Mouse (Mus musculus): ENCODE data around the gene Desi1.

Gene Desi1

GRCm38 (mm10) chr15:82033762-82034161 lies at the start of gene Desi1:
Desi1 (minus strand) TSS chr15:82033862.
- DNase-seq (ENCODE audit: low spot score) = no peak

GRCm38 (mm10) chr15:82081161-82081560 lies 47.5 kb upstream of the Desi1 start:
- DNase-seq (ENCODE audit: low spot score) = no peak

GRCm38 (mm10) chr15:82079883-82080282 lies 46.2 kb upstream of the Desi1 start:
- no peak for DNase-seq (ENCODE audit: low spot score)

DNA sequence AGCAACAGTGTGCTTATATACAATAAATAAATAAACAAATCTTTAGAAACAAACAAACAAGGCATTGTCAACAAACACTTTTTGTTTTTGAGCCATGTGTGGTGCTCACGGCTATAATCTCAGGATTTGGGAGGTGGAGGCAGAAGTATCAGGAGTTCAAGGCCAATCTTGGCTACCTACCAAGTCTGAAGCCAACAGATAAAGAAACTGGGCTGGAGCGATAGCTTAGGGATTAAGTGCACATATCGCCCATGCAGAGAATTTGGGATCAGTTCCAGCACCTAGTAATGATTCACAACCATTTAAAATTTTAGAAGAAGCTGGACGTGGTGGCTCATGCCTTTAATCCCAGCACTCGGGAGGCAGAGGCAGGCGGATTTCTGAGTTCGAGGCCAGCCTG lies 39.8 kb upstream of the Desi1 start:
- DNase-seq (ENCODE audit: low spot score) = no peak

GRCm38 (mm10) chr15:82071816-82072469 lies 38.3 kb upstream of the Desi1 start:
- no peak for DNase-seq (ENCODE audit: low spot score)

DNA sequence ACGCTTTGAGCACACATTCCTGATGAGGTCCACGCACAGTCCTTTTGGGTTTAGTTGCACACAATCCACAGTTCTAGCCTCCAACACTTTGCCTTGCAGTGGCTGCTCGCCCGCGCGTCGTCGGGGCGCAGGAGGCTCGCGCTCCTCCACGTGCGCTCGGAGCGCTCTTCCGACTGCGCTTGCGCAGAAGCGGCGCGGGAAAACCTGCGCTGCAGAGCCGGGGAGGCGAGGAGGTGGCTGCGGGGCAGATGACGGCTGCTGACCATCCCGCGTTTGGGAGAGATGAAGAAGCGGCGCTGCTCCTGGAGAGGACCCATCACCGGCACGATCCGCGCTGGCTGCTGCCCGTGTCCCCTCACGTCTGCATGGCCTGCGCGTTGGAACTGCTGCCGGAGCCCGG lies 36.2 kb upstream of the Desi1 start, which contains the start of gene Mei1:
Gene Mei1 (plus strand): TSS at position 99 of the 400 bp plus-strand sequence.
- peak; percentile 56 for DNase-seq (ENCODE audit: low spot score)

DNA sequence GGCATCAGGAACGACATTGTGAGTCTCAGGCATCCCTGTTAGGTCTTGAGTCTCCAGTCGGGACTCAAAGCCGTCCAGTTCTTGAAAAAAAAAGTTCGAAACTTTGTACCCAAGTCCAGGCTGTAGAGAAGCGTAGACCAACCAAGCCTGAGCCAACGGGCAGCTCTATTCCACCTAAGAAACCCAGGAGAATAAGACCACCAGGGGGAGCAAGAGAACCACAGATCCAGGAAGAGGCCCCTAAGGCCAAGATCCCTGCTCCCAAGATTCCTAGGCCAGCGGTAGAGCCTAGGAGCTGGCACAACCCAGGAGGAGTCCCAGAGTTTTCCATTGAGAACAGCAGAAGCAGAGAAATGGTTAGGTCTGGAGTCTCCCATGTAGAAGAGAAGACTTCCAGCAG lies 31.8 kb upstream of the Desi1 start:
- DNase-seq (ENCODE audit: low spot score) = peak; percentile 83

- no peak for DNase-seq (ENCODE audit: low spot score)
Measured at GRCm38 (mm10) chr15:82063909-82064308, 30.2 kb upstream of the Desi1 start.

GRCm38 (mm10) chr15:82058719-82059201 lies 25.1 kb upstream of the Desi1 start, which contains the start of gene 4930407I10Rik:
4930407I10Rik (plus strand) TSS chr15:82059151.
- DNase-seq (ENCODE audit: low spot score) = no peak

DNA sequence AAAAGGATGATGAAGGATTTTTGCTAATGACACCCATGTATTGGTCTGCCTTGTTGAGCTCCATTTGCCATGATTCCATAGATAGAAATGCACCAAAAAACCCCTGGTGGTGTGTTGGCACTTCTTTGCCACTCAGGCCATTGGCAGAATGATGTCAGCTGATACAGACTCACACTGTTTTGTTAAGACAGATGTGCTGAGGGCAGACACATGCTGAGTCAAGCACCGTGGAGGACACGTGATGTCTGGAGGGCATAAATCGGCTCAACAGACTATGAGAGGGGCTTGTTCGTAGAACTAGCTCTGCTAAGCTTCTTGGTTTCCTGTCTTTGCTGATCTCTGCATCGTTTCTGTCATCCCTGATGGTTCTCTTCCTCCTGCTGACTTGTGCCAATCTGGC lies 18.9 kb upstream of the Desi1 start:
- DNase-seq (ENCODE audit: low spot score) = no peak

- DNase-seq (ENCODE audit: low spot score) = peak; percentile 91
Measured at GRCm38 (mm10) chr15:82047080-82047883, 13.6 kb upstream of the Desi1 start, which contains the start of gene Snu13. Snu13 (minus strand) TSS chr15:82047598.

DNA sequence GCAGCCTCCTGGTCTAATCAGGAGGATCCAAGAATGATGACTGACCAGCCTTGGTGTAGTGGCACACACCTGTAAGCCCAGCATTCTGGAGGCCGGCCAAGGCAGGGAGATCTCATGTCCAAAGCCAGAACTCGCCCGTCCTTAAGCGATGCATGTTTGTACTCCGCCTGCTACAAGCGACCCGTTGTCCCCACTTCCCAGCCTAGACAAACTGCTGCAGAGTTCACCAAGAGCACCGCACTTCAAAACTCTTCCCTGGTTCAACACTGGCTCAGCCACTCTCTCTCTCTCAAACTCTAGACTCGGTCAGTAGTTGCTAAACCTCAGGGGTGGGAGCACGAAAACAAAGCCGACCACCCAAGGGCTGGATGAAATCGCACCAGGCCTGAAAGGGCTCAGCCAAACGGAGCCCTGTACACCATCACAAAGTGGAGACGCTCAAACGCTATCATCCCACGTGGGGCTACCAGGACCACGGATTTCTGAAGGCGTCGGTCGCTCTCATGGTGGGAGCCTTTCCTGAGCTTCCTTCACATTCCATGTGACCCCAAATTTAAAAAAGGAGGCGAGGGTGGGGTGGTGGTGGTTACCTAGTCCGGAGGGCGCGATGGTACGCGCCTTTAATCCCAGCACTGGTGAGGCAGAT lies 12.7 kb upstream of the Desi1 start:
- peak; percentile 37 for DNase-seq (ENCODE audit: low spot score)

- DNase-seq (ENCODE audit: low spot score) = peak; percentile 35
Measured at GRCm38 (mm10) chr15:82044166-82044784, 10.6 kb upstream of the Desi1 start.

GRCm38 (mm10) chr15:82040650-82041049 lies 7.0 kb upstream of the Desi1 start:
- no peak for DNase-seq (ENCODE audit: low spot score)

GRCm38 (mm10) chr15:82035904-82036689 lies 2.4 kb upstream of the Desi1 start:
- no peak for DNase-seq (ENCODE audit: low spot score)

- DNase-seq (ENCODE audit: low spot score) = no peak
Measured at GRCm38 (mm10) chr15:82032386-82032785, 1.3 kb downstream of the Desi1 start.

DNA sequence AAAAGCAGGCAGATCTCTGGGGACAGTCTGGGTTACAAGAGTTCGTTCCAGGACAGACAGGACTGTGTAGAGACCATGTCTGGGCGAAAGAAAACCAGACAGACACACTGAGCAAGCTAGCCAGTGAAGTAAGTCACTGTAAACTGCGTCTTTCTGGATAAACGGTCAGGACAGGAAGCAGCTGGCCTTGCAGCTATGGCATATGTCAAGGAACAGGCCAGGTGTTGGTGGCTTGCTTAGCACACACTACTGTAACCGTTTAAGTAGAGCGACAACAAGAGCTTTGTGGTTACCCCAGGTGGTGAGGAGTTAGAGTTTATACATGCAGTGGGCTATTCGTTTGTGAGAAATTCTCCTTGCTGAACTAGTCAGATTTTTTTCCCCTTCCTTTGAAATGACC lies 5.9 kb downstream of the Desi1 start:
- no peak for DNase-seq (ENCODE audit: low spot score)

DNA sequence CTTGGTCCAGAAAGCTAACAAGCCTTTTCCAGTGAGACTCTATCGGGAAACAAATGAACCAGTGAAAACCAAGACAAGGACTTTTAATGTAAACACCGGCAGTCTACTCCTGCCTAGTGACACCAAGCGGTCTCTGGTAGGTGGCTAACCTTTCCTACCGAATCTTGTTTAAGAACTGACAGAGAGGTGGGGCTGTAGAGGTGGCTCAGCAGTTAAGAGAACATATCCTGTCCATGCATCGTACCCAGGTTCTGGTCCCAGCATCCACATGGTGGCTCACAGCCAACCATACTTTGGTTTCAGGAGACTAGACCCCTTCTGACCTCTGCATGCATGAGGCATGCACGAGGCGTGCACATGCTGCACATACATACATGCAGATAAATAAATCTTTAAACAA lies 6.4 kb downstream of the Desi1 start:
- no peak for DNase-seq (ENCODE audit: low spot score)

DNA sequence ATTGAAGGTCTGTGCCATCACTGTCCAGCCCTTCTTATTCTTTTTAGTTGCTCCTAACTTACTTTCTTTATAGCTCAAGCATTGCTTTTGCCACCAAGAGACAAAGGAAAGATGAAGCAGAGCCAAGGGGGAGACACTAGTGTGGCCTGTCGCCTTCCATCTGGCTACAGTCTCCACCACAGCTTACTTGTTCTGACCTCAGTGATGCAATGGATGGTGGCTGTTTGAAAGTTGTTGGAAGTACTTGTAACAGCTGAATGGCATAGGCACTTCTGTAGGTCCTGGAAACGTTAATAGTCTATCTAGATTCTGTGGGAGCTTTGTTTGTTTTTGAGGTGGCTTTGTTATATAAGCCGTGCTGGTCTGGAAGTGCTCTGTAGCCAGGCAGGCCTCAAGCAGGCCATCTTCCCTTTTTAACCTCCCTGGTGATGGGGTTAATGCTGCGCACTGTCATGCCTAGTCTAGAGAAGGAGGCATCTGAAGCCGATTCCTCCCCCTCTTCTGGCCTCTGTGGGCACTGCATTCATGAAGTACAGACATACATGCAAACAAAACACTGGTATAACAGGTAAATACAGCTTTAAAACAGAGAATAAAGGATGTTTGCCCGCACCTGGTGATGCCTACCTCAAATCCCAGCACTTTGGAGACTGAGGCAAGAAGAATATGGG lies 9.6 kb downstream of the Desi1 start:
- no peak for DNase-seq (ENCODE audit: low spot score)

DNA sequence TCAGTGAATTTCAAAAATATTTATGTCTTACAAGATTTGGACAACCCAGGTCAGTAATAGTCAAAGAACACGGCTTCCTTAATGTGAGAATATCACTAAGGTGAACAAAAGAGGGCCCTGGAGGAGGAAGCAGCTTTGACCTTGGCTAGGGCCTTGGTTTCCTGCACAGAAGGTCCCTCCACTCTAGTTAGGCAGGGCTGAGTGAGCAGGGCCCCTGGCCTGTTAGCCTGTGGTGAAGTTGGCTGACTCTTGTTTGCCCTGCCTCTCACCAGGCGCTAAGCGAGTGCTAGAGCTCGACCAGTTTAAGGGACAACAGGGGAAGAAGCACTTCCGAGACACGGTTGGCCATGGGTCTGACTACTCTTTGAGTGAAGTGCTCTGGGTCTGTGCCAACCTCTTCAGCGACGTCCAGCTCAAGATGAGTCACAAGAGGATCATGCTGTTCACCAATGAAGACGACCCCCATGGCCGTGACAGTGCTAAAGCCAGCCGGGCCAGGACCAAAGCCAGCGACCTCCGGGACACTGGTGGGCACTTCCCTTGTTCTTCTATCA lies 11.1 kb downstream of the Desi1 start:
- no peak for DNase-seq (ENCODE audit: low spot score)
